Mouse (Mus musculus) mouse trophoblast stem cell (cell line): ENCODE measurements around the gene Gkap1.

Experiments
- in situ Hi-C, 2 experiments: fragments of 300-500 bp; cut with MseI, MboI; formaldehyde crosslinking; loops; 2 replicates in 1 of 2; 3 replicates in 1 of 2; pipeline ENCODE4 v1.15.1; 2025

Gkap1 gene

DNA sequence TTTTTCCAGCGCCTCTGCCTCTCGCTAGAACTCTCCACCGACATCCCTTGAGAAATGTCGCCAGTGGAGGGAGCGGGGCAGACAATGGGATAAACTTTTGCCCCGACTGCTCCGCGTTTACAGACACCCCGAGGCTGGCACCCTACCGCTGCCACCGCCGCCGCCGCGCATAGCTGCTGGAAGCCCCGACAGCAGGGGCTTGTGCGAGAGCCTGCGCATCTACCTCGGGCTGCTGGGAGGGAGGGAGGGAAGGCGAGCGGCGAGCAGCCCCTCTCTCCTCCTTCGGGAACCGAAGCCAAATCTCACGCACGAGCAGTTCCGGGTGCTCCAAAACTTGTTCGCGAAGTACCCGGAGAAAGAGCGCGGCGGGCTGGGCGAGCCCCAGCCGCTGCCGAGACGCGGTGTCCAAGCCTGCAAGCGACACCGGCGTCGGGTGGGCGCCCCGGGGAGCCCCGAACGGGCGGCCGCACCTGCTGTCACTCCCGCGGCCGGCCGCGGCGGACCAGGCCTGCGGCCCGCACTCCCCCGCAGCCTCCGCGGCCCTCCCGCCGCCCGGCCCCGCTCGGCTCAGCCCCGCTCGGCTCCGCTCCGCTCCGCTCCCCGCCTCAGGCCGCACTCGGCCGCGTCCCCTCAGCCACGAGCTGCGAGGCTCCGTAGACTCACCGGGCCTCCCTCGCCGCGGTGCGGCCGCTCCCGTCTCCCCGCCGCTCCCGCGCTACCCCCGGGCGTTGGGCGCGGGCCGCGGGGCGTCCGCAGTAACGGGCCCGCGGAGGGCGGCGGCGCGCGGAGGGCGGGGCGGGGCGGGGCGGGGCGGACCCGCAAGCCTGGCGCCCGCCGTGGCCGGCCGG, 1.9 kb downstream of the Gkap1 start:
- in situ Hi-C loops, result no loop called here

GRCm38 (mm10) chr13:58266864-58267263, 8.6 kb downstream of the Gkap1 start:
- in situ Hi-C loops, result no loop called here

DNA sequence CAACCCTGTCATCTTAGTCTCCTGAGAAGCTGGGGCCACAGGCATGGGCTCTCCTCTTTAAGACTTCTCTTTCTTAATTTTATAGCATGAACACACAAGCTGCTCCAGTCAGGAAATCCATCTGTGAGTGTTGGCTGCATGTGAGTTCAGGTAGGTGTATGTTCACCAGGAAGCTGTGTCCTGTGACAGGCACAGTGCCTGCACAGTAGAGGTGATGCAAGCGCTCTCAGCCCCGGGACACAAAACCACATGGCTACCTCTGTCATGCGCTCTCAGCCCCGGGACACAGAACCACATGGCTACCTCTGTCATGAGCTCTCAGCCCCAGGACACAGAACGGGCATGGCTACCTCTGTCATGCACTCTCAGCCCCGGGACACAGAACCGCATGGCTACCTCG, 12.0 kb downstream of the Gkap1 start:
- in situ Hi-C loops, result no loop called here

- in situ Hi-C loops, result no loop called here
Observed at GRCm38 (mm10) chr13:58261674-58262073, 13.8 kb downstream of the Gkap1 start.

DNA sequence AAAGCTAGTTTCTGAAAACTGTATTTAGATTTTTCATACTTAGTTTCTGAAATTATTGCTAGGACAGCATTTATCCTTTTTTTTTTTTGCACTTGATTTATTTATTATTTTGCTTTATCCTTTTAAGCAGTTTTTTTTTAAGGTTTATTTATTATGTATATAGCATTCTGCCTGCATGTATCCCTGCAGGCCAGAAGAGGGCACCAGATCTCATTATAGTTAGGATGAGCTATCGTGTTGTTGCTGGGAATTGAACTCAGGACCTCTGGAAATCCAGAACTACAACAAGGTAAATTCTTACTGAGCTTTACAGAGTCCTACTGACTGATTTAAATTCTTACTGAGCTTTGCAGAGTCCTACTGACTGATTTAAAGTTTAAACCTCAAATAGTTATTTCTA, 22.2 kb downstream of the Gkap1 start:
- in situ Hi-C loops, result no loop called here

GRCm38 (mm10) chr13:58248957-58249356, 26.5 kb downstream of the Gkap1 start:
- in situ Hi-C loops, result no loop called here

- in situ Hi-C loops, result no loop called here
Observed at GRCm38 (mm10) chr13:58236536-58236935, 39.0 kb downstream of the Gkap1 start.

DNA sequence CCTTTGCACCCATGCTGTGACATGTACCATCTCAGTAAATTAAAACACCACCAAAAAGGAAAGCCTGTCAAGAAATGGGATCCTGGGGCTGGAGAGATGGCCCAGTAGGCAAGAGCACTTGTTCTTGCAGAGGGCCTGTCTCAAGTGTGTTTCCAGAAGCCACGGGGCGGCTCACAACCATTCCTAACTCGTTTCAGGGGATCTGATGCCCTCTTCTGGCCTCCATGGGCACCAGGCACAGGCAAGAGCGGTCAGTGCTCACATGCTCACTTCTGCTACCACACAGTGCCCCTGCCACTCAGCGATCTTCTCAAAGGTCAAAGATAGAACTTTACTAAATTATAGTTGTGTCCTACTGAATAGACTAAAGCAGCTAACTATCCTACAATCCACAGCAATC, 42.9 kb downstream of the Gkap1 start:
- in situ Hi-C loops, result no loop called here

DNA sequence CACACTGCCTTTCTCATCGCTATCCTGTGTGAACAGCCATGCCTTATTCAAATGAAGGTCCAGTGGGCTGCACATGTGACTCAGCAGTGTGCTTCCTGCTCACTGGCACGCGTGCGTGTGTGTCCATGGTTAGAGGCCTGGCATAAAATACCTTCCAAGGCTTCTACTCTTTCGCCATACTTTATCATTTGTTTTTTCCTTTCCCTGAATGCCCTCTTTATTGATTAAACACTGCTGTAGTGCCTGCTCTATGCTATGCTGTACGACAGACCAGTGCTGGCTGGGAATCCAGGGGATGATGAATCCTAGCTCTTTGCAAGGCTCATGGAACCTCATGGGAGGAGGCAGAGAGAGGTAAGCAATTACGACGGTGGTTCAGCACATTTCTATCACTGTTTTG, 43.4 kb downstream of the Gkap1 start:
- in situ Hi-C loops, result no loop called here

DNA sequence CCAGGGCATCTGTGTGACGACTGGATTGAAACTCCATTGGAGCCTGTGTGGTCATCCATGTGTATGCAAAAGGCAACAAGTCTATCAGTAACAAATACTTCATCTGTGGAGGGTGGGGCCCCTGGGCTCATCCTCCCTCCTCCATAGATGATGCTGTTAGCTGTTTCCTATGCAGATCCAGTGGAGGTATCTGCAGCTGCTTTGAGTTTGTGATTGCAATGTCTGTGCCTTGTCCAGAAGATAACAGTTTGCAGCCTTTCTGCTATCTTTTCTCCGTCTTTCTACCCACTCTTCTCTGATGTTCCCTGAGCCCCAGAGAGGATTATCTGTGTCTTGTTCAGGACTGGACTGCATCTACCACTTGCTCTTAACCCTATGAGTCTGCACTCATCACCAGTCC, 46.9 kb downstream of the Gkap1 start:
- in situ Hi-C loops, result no loop called here

DNA sequence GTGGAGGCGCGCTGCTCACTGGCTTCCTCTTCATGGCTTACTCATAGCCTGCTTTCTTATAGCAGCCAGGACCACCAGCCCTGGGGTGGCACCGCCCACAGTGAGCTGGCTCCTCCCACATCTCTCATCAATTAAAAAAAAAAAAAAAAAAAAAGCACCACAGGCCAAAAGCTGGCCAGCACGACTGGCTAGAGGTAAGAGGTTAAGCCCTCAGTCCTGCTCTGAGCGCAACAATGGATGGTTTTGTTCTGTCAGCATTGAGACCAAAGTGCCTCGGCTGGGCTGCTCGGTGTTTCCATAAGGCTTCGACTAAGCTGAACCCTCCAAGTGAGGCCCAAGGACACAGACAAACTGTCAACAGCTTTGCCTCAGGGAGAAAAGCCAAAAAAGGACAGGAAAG, 49.8 kb downstream of the Gkap1 start:
- in situ Hi-C loops, result no loop called here

DNA sequence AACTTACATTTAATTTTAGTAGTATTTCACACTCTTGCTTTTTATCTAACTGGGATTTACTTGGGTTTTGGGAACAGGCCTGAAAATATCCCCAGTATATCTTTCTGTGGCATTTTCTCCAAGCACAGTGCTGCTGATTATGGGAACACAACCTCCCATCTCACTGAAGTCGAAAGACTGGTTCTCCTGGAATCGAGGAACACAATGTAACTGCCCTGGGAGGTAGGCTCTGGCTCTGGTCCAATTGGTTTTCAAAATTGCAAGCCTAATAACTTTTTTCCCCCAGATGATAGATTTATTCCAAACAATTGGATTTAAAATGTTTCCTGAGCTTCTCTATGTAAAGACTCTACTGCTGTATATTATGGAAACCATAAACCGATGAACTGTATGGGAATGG, 55.3 kb downstream of the Gkap1 start:
- in situ Hi-C loops, result no loop called here

- in situ Hi-C loops, result no loop called here
Observed at GRCm38 (mm10) chr13:58217536-58217935, 58.0 kb downstream of the Gkap1 start.

GRCm38 (mm10) chr13:58216395-58216794, 59.1 kb downstream of the Gkap1 start:
- in situ Hi-C loops, result no loop called here

DNA sequence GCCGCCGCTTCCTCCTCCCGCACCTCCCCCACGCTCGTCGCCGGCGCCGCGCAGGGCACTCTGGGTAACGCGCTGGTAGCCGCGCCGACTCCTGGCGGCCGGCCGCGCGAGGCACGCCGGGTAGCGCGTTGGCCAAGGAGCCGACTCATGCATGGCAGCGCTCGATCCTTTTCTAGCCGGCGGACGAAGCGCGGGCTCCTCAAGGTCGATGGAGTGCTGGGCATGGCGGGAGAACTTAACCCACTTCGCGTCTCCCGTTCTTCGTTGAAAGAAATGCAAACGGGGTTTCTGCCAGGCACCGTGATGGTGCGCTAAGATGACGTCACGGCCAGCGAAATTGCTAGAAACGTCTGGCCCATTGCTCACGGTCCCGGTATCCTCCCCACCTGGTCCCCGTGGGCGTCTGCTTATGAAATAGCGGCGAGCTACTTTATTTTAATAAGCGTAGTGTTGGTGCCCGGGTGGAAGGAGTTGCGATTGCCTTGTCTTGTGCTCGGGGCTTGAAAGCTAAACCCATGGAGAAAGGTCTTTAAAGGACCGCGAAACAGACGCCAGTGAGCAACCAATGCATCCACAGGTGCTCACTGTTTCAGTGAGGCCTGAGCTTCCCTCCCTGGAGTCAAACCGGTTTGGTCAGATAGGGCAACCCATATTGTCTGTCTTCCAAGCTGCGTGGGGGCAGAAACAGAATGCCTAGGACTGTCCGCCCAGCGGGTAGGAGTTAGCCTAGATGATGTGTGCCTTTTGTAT, 59.7 kb downstream of the Gkap1 start, which contains the start of gene Ubqln1:
Gene Ubqln1, minus strand, starts transcription at position 62 of the 750 bp plus-strand sequence.
- in situ Hi-C loops, result no loop called here

DNA sequence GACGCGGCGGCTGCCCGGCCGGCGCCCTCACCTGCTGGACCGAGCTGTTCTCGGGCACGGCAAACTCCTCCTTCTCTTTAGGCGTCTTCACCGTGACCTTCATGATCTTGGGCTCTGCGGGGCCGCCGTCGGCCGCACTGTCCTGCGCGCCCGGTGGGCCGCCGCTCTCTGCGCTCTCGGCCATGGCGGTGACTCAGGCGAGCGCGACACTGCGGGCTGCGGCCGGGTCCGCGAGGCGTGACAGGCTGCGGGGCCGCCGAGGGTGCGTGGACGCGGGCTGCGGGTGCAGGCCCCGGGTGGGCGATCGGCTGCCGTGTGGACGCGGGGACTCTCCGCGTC, 60.3 kb downstream of the Gkap1 start:
- in situ Hi-C loops, result no loop called here

DNA sequence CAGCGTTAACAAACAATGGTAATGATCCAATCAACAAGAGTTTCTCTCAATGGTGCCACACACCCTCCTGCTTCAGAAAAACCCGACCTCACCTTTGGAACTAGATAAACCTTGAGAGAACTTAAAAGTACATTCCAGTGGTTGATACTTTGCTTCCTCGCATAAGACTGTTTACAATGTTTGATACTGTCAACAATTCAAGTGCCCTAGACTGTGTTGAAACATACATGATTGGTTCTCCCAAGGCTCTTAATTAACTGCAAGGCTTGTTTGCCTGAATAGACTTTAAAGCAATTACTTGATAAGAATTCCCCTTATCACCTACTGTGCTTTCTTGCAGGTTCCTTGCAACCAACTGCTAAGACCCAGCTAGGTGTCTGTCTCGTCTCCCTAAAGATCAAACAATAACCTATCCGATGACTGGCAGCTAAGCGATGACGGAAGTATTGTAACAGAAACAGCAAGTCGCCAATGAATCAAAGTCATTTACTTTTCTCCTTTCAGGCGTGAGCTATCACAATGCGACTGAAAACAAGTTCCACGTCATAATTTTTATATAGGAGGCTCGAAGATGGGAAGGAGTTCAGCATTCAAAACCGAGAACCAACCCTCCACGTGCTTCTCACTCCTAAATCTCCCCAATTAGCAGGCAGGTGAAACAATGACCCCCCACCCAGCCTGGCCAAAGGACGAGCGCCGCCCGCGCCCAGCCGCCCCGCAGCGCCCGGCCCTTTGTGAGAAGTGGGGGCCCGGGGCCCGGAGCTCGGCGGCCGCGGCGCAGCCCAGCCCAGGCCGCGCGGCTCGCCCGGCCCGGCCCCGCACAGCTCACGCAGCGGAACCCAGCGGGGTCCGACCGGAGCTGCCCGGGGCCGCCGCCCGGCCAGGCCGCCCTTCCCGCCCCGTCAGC, 60.9 kb downstream of the Gkap1 start:
- in situ Hi-C loops, result no loop called here

DNA sequence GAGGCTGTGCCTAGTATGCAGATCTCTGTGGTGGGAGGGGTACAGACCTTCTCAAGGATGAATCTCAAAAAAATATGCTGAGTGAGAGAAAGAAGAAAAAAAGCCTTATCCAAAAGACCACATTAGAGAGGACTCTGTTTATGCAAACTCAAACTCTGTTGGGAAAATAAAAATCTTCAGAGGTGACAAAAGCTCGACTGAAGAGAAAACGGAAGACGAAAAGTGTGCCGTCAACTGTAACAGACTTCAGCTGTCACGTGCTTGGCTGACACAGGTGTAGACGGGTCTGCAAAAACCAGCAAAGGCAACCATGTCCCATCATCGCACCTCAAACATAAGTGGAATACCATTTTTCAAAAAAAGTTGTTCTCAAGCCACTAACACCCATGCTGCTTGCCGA, 61.7 kb downstream of the Gkap1 start:
- in situ Hi-C loops, result no loop called here

- in situ Hi-C loops, result no loop called here
Observed at GRCm38 (mm10) chr13:58212530-58212929, 63.0 kb downstream of the Gkap1 start.

GRCm38 (mm10) chr13:58210441-58210840, 65.1 kb downstream of the Gkap1 start:
- in situ Hi-C loops, result no loop called here

DNA sequence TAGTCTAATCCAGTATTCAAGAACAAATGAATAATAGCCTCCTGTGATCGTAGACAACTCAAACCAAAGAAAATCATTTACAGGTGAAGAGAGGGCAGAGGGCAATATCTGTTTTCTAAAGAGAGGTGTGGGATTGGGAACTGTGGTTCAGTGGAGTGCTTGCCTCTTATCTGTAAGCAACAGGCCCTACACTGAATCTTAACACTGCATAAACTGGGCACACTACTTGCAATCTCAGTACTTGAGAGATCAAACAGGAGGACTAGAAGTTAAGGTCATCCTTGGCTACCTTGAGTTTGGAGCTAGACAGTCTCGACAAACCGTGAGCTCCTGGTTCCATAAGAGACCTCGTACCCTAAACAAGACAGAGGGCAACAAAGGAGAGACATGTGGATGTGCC, 69.4 kb downstream of the Gkap1 start:
- in situ Hi-C loops, result no loop called here

GRCm38 (mm10) chr13:58204986-58205385, 70.5 kb downstream of the Gkap1 start:
- in situ Hi-C loops, result no loop called here
